Mouse (Mus musculus) liver, postnatal 0 days (tissue): ENCODE measurements around the gene Znrf1.

Experiments
- CTCF ChIP-seq: sonication (generic); IDR thresholded peaks from 2 replicates; pipeline ENCODE4 v1.5.1; 2016; ENCODE audit warnings: antibody characterized with exemption, low read depth
- EP300 ChIP-seq: IDR thresholded peaks from 2 replicates; pipeline ENCODE4 v1.6.1; 2016; ENCODE audit warnings: antibody characterized with exemption, low read depth, mild to moderate bottlenecking

DNA sequence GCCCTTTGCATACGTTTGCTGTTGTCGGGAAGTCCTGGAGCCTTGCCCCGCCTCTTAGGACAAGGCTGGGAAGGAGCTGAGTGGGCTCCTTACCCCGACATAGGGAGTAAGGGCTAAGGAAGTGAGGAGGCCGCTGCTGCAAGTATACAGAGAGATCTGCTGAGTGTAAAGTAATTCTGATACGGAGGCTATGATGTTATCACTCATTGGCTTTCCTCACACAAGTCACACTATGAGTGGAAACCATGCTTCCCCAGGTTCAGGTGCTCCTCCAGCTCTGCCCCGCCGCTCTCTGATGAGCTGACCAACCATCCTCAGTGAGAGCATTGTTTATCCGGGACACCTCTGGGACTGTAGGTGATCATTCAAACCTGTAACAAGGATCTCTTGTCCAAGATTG, 30.4 kb downstream of the Znrf1 start:
- no peak for TF ChIP-seq EP300
- TF ChIP-seq CTCF, result no peak
